Mouse (Mus musculus): Measurements from ENCODE around the gene Pdgfc.

Pdgfc gene

DNA sequence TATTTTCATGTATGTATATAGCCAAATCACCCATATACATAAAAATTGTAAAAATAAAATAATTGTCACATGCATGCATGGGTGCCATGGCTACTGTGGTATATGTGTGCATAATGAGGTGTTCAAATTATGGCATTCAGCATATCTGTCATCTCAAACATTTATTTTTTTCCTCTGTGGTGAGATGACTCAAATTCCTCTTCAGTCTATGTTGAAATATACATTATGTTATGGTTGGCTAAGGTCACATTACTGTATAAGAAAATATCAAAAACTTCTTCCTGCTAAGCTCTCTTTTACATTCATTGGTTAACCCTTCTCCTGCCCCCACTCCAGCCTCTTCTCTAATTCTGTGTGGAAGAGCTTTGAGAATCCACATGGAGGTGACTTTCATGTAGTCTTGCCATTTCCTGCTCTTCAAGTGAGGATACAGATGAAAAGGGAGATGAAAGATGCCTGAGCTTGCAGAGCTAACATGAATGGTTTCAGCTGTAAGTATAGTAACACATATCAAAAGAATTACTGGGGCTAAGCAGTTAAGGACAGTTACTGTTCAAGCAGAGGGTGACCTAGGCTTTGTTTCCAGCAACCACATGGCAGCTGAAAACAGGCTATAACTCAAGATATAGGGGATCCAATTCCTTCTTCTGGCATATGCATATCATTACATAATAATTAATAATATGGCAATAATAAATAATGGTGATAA is 124.4 kb downstream of the Pdgfc start:
- DNase-seq = no peak

DNA sequence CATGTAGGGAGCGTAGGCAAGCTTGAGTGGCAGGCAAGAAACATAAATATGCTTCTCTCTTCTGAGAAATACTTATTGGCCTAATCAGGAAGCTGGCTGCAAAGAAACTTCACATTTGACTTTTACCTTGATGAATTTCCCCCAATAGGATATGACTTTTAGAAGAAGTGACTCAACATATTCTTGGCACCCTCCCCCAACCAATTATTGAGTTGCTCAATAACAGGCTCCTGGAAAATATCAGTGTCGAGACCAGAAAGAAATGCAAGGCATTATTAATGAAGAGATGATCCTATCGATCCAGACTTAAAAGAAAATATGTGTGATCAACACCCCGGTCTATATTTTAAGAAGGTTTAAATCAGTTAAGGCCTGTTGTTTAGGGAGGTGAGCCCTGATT is 125.9 kb downstream of the Pdgfc start:
- DNase-seq = no peak

- no peak for DNase-seq
Measured at GRCm38 (mm10) chr3:81164091-81164490, 127.9 kb downstream of the Pdgfc start.

- DNase-seq = no peak
Measured at GRCm38 (mm10) chr3:81170073-81170809, 134.0 kb downstream of the Pdgfc start.

- DNase-seq = no peak
Measured at GRCm38 (mm10) chr3:81174832-81175231, 138.6 kb downstream of the Pdgfc start.

DNA sequence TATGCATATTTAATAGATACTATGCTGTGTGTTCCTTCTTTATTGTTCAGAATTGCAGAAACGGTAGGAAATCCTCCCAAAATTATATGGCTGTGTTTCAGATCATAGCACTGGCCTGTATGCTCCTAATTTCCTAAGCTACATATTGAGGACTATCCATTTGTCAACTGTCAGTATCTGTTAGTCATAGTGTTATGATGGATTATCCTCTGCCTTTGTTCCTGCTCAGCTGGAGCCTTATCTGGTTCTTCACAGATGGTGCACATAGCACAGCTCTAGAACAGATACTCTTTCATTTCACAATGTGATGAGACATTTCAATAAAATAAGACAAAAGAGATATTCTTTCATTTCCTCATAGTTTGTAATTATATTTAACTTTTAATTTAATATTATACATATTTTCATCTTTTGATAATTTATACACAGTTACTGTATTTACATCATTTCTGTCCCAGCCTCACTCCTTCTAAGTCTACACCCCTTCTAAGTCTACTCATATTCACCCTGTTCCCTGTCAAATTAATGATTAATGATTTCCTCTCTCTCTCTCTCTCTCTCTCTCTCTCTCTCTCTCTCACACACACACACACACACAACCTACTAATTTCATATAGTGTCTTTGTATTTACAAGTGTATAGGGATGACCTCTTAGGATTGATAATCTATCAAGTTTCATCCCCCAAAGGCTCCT is 145.2 kb downstream of the Pdgfc start:
- no peak for DNase-seq

GRCm38 (mm10) chr3:81196937-81197336 is 160.7 kb downstream of the Pdgfc start:
- DNase-seq = no peak

DNA sequence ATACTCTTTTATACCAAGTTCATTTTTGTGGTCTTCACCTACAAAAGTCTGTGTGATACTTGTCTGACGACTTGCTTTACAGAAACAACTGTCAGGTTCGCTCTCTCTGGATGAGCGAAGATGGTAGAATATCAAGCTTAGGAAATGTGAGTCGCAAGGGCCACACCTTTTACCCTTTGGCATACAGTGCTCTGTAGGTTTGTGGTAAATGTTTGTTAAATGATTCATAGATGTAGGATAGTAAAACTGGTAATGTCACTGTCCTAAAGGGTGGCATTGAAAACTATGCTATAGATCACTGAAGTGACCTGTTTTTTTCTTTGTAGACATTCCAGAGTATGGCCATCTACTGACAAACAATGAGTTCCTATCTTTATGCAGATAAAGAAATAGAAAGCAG is 161.4 kb downstream of the Pdgfc start:
- no peak for DNase-seq

DNA sequence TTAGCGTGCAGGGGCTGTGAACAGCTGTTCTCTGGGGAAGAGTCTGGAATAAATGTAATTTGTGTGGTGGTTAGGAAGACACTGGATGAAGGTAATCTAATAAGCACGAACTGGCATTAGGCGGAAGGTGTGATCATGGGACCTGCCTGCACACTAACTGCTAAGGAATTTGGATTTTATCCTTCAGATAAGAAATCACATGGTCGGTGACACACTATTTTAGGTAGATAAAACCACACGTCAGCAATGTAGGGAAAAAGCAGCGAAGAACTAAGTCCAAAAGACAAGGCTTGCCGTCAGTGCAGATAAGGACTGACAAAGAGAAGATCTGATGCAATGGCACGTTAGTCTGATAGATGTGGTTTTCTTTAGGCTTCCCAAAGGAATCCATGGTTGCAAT is 164.4 kb downstream of the Pdgfc start:
- no peak for DNase-seq

- DNase-seq = no peak
Measured at GRCm38 (mm10) chr3:81205201-81205600, 169.0 kb downstream of the Pdgfc start.

GRCm38 (mm10) chr3:81208246-81208645 is 172.0 kb downstream of the Pdgfc start:
- no peak for DNase-seq

GRCm38 (mm10) chr3:81211147-81211546 is 174.9 kb downstream of the Pdgfc start:
- no peak for DNase-seq

DNA sequence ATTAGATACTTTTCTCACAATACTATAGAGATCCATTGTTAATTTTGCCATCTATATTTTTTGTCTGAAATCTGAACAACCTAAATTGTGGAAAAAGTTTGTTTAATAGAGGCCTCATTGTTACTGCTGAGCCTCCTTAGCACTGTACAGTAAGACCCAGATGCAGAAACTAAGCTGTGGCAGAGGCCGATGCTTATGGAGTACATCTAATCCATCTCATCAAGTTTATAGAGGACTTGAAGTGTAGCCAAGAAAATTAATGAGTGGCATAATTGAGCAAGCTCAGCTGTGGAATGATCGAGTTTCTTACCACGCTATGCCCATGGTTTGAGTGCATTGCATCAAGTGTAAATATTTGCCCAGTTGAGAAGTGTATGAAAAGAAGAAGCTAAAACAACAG is 175.4 kb downstream of the Pdgfc start:
- no peak for DNase-seq

DNA sequence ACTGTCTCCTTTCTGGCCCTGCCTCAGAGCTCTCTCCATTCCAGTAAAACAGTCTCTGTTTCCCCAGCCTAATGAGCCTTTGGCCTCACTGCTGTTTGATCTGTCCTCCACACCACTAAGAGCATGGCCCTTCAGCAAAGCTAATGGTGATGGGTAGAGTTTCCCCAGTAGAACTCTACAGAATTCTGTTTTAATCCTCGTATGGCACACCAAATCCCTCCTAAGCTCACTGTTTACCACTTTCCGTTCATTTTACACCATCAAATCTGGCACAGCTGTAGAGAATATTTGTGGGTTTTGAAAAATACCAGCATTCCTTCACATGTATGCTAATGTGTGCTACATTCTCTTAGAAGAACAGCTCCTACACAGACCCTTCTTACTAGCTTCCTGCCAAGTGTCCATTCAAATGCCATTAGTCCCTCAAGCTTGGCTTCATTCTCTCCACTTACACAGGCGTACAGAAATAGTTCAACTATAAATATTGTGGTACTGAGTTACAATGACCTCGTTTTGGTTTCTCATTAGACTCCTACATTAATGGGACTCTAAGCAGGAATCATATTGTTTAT is 179.4 kb downstream of the Pdgfc start:
- no peak for DNase-seq

- DNase-seq = no peak
Measured at GRCm38 (mm10) chr3:81221682-81222081, 185.5 kb downstream of the Pdgfc start.

- DNase-seq = no peak
Measured at GRCm38 (mm10) chr3:81228344-81228743, 192.1 kb downstream of the Pdgfc start.

GRCm38 (mm10) chr3:81242697-81243590 is 206.7 kb downstream of the Pdgfc start:
- no peak for DNase-seq

- no peak for DNase-seq
Measured at GRCm38 (mm10) chr3:81243591-81243990, 207.4 kb downstream of the Pdgfc start.

- DNase-seq = no peak
Measured at GRCm38 (mm10) chr3:81262801-81263200, 226.6 kb downstream of the Pdgfc start.

All from right cerebral cortex, postnatal 14 days (tissue).